Mouse (Mus musculus): ENCODE data around the gene B4galnt4. TPM values are rescaled to one million over a fixed set of nuclear protein-coding genes. Genes with fewer than 3 reads are reported as not detected.

The B4galnt4 gene
- total RNA-seq, 1 experiment from 2014 or later = 4.1 TPM

DNA sequence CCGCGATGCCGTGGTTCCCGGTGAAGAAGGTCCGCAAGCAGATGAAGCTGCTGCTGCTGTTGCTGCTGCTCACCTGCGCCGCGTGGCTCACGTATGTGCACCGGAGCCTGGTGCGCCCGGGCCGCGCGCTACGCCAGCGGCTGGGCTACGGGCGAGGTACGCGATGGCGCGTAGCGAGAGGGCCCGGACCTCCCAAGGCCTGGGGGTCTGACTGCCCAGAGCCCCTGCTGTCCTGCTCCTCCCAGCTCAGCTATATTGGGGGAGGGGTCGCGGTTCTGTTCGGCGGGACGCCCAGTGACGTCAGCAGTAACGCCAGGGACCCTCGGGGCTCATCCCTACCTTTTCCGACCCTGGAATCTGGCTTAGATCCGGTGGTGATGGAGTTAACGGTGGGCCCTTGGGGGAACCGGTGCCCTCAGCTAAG lies 377 bp downstream of the B4galnt4 start:
- no peak for ATAC-seq (replicated peaks in 1 of 2; ENCODE audit: insufficient read depth in 1 of 2, low FRiP score in 2 of 2, low TSS enrichment in 1 of 2, low read depth in 1 of 2, poor library complexity in 2 of 2, severe bottlenecking in 2 of 2)

DNA sequence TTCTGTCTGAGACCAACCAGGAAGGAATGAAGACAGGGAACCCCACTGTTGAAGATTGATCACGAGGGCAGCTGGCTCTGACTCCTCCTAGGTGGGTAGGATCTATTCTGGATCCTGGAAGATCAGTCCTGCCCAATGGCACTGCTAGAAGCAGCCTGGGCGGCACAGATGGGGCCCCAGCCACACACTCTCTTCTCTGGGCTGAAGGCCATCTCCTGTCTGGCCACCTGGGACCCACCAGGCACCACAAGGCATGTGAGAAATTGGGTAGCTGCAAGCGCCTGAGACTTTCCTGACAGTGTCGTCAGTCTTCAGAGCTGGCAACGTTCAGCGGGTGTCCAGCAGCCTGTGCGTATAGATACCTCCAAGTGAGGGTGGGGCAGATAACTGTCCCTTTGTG lies 1.6 kb downstream of the B4galnt4 start:
- ATAC-seq (replicated peaks in 1 of 2; ENCODE audit: insufficient read depth in 1 of 2, low FRiP score in 2 of 2, low TSS enrichment in 1 of 2, low read depth in 1 of 2, poor library complexity in 2 of 2, severe bottlenecking in 2 of 2) = no peak

DNA sequence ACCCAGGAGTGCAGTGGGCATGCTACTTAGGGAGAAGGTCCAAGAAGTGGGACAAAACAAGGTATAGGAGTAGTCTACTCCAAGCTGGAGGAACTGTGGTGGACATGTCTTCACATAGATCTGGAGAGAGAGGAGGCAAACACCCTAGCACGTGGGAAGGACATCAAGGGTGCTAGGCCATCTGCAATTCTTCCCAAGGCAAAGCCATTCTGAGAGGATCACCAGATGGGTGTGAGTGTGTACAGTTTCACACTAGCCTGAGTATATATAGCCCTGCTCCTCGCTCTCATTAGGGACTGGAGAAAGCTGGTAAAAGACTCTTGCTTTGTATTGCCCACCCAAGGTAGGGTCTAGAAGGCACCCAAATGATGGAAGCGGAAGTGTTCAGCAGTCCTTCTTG lies 2.4 kb downstream of the B4galnt4 start:
- no peak for ATAC-seq (replicated peaks in 1 of 2; ENCODE audit: insufficient read depth in 1 of 2, low FRiP score in 2 of 2, low TSS enrichment in 1 of 2, low read depth in 1 of 2, poor library complexity in 2 of 2, severe bottlenecking in 2 of 2)

DNA sequence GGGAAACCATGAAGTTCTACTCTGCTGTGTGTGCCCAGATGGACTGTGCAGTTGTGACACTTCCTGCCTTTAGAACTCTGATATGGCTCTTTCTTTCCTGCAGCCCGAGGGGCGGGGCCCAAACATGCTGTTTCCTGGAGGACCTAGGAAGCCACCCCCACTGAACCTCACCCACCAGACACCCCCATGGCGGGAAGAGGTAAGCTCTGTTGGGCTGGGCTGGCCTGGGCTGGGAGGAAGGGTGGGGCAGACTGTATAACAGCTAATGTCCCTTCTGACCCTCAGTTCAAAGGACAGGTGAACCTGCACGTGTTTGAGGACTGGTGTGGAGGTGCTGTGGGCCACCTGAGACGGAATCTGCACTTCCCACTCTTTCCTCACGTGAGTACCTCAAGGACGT lies 3.3 kb downstream of the B4galnt4 start:
- peak; percentile 48 to 50; a peak in 3 of 4 replicates for ATAC-seq (replicated peaks in 1 of 2; ENCODE audit: insufficient read depth in 1 of 2, low FRiP score in 2 of 2, low TSS enrichment in 1 of 2, low read depth in 1 of 2, poor library complexity in 2 of 2, severe bottlenecking in 2 of 2)

DNA sequence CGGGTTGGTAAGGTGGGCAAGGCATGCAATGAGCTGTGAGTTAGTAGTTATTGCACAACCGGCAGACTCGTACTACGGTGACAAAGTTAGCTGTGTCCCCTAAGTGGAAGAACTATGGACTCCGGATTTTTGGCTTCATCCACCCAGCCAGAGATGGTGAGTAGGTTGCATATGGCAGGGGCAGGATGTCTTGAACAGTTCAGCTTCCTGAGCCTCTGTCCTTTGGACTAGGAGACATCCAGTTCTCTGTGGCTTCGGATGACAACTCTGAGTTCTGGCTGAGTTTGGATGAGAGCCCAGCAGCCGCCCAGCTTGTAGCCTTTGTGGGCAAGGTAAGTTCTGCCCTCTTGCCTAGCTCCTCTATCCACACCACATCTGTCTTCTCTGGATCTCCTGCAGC lies 3.7 kb downstream of the B4galnt4 start:
- no peak for ATAC-seq (replicated peaks in 1 of 2; ENCODE audit: insufficient read depth in 1 of 2, low FRiP score in 2 of 2, low TSS enrichment in 1 of 2, low read depth in 1 of 2, poor library complexity in 2 of 2, severe bottlenecking in 2 of 2)

DNA sequence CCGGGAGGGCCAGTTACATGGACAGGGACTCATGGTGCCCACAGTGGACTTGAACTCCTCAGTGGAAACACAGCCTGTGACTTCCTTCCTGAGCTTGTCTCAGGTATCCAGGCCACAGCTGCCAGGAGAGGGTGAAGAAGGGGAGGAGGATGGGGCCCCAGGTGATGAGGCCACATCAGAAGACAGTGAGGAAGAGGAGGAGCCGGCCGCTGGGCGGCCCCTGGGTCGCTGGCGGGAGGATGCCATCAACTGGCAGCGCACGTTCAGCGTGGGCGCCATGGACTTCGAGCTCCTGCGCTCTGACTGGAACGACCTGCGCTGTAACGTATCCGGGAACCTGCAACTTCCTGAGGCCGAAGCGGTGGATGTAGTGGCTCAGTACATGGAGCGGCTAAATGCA lies 7.4 kb downstream of the B4galnt4 start:
- ATAC-seq (replicated peaks in 1 of 2; ENCODE audit: insufficient read depth in 1 of 2, low FRiP score in 2 of 2, low TSS enrichment in 1 of 2, low read depth in 1 of 2, poor library complexity in 2 of 2, severe bottlenecking in 2 of 2) = no peak

DNA sequence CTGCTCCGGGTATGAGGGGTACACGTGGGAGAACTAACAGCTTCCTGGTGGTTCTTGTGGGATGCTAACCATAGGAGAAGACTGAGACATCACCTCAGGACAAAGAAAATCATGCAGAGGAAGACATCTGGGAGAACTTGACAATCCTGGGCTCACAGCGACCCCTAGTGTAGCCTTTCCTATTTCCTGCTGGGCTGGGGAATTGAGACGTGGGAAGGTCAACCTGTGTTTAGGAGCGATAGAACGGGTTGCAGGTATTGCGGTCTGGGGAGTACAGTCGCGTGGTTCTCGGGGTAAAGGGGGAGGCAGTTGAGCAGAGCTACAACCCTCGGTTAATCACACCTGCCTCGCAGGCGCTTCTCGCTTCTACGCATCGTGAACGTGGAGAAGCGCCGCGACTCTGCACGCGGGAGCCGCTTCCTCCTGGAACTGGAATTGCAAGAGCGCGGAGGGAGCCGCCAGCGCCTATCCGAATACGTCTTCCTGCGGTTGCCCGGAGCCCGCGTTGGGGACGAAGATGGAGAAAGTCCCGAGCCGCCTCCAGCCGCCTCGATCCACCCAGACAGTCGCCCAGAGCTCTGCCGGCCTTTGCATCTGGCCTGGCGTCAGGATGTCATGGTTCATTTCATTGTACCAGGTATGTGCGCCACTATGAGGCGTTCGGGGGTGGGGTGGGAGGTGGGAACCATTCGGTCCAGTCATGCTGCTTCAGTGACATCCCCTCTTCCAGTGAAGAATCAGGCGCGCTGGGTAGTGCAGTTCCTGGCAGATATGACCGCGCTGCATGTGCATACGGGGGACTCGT lies 9.4 kb downstream of the B4galnt4 start:
- peak; percentile 14 to 35; a peak in 1 of 4 replicates for ATAC-seq (replicated peaks in 1 of 2; ENCODE audit: insufficient read depth in 1 of 2, low FRiP score in 2 of 2, low TSS enrichment in 1 of 2, low read depth in 1 of 2, poor library complexity in 2 of 2, severe bottlenecking in 2 of 2)

DNA sequence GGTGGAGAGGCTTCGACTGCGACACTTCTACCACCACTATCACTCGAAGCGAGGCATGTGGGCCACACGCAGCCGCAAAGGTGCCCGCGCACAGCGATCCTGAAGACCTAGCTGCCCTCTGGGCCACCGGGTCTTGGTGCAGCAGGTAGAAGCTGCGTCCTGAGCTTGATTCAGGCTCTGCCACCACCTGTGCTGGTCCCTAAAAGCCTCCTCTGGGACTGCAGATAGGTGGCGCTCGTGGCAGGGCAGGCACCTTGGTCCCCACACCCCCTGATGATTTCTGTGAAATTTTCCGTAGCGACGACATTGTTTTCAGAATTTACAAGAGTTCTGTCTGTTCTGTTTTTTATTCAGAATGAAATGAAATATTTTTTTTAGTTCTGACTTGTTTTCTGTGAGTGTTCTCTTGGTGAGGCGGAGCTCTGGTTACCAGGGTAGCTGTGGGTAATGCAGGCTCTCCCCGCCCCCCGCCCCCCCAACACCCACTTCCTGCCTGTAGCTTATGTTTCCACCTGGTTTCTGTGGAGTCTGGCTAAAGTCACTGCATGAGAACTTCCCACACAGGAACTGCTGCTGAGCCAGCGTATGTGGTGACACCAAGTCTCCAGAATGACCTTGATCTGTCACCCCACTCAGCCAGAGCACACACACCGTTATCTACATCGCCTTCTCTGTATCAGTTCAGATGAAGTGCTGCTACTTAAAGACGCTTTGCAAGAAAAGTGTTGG lies 11.3 kb downstream of the B4galnt4 start:
- ATAC-seq (replicated peaks in 1 of 2; ENCODE audit: insufficient read depth in 1 of 2, low FRiP score in 2 of 2, low TSS enrichment in 1 of 2, low read depth in 1 of 2, poor library complexity in 2 of 2, severe bottlenecking in 2 of 2) = peak; percentile 67 to 71

DNA sequence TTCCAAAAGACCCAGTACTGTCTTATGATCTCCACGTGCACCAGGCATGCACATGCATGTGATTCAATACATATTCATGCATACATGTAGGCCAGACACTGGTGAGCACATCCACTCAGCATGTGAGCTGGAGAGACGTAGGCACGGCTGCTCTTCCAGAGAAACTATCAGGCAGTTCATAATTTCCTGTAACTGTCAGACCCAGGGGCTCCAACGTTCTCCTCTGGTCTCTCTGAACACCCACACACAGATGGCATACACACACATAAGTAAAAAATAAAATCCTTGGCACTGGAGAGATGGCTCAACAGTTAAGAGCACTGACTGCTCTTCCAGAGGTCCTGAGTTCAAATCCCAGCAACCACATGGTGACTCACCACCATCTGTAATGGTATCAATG lies 12.9 kb downstream of the B4galnt4 start:
- no peak for ATAC-seq (replicated peaks in 1 of 2; ENCODE audit: insufficient read depth in 1 of 2, low FRiP score in 2 of 2, low TSS enrichment in 1 of 2, low read depth in 1 of 2, poor library complexity in 2 of 2, severe bottlenecking in 2 of 2)

DNA sequence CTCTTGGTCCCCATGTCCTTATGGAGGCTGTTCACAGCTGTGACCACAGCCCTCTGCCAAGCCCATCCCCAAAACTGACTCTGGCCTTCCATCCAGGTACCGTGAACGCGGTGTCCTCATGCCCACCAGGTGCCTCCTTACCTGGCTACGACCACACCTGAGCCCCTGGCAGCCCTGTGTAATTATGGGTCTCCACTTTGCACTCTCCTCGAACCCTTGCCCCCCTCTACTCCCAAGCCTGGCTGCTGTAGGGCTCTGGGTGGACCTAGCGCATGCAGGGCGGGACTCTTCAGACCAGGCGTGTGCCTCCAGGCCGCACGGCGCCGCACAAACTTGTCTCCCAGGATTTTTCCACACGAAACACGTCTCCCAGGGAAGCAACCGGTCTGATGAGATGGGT lies 16.9 kb downstream of the B4galnt4 start, which contains the start of gene Pkp3:
Pkp3 (plus strand) TSS at position 378 of the 400 bp plus-strand sequence.
- no peak for ATAC-seq (replicated peaks in 1 of 2; ENCODE audit: insufficient read depth in 1 of 2, low FRiP score in 2 of 2, low TSS enrichment in 1 of 2, low read depth in 1 of 2, poor library complexity in 2 of 2, severe bottlenecking in 2 of 2)

DNA sequence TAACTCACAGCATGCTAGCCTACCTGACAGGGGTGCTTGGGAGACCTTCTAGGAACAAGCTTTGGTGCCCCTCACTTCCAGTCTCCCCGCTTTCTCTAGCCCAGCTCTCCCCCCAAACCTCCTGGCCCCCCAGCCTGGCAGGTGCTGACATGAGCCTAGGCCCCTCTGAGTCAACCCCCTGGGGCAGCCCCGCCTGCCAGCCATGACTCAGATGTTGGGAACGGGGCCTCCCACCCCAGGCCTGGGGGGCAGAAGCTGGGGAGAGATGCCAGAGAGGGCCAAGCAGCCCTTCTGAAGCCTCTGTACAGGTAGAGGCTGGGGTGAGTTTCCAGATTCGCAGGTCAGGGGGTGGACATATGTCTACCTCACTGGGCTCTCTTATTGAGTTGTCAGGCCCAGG lies 18.0 kb downstream of the B4galnt4 start:
- ATAC-seq (replicated peaks in 1 of 2; ENCODE audit: insufficient read depth in 1 of 2, low FRiP score in 2 of 2, low TSS enrichment in 1 of 2, low read depth in 1 of 2, poor library complexity in 2 of 2, severe bottlenecking in 2 of 2) = no peak

DNA sequence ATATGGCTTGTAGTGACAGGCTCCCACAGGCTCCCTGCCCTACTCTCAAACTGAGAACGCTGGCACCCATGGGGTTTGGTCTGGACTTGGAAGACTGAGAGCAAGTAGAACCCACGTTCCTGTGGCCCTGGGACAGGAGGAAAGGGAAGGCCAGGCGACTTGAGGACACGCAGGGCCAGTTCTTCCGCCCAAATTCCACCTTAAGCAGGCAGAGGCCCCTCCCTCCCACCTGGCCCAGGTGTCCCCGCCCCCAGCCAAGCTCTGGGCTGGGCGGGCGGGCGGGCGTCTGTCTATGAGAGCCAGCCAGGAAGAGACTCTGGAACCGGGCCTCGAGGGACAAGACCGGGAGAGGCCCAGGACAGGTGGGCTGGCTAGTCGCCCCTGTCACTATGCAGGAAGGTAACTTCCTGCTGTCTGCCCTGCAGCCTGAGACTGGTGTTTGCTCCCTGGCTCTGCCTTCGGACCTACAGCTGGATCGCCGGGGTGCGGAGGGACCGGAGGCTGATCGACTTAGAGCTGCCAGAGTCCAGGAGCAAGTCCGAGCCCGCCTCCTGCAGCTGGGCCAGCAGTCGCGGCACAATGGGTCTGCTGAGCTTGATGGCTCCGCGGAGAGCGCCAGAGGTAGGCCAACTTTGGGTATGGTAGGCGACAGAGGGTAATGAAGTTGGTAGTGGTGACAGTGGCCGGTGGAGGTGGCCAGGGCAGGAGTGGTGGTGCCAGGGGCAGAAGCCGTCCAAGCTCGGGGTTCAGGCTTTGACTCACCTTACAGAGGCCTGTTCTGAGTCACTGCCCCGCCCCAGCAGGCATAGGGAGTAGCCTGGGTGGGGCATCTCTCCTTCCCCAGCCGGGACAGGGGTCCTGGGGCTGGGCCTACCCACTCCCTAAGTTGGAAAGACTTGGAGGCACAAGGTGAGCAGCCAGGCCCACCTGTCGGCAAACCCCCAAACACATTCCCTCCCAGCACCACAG lies 18.9 kb downstream of the B4galnt4 start:
- ATAC-seq (replicated peaks in 1 of 2; ENCODE audit: insufficient read depth in 1 of 2, low FRiP score in 2 of 2, low TSS enrichment in 1 of 2, low read depth in 1 of 2, poor library complexity in 2 of 2, severe bottlenecking in 2 of 2) = no peak

DNA sequence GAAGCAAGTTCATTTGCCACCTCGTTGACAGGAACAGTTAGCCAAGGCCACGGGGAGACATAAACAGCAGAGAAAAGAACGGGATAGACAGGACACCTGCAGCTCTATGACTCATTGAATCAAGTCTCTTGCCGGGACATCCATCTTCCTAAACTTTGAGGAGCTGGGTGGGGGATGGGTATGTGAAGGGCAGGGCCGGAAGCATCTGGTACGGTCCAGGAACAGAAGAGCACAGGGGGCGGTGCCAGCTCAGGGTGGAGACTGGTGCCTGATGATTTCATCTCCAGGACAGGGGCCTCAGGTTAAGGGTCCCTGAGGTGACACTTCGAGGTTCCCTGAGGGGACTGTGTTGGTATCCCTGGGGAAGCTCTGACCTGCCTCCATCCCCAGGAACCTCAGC lies 27.0 kb downstream of the B4galnt4 start:
- ATAC-seq (replicated peaks in 1 of 2; ENCODE audit: insufficient read depth in 1 of 2, low FRiP score in 2 of 2, low TSS enrichment in 1 of 2, low read depth in 1 of 2, poor library complexity in 2 of 2, severe bottlenecking in 2 of 2) = no peak

DNA sequence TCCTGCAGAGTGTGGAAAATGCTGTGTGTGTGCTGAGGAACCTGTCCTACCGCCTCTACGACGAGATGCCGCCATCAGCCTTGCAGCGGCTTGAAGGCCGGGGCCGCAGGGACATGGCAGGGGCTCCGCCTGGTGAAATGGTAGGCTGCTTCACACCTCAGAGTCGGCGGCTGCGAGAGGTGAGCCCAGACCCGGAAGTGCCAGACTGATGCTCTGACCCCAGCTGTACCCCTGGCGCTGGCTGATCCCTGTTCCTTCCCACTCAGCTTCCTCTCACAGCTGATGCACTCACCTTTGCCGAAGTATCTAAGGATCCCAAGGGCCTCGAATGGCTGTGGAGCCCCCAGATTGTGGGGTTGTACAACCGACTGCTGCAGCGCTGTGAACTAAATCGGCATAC lies 27.6 kb downstream of the B4galnt4 start:
- ATAC-seq (replicated peaks in 1 of 2; ENCODE audit: insufficient read depth in 1 of 2, low FRiP score in 2 of 2, low TSS enrichment in 1 of 2, low read depth in 1 of 2, poor library complexity in 2 of 2, severe bottlenecking in 2 of 2) = peak; percentile 29 to 39; a peak in 3 of 4 replicates

DNA sequence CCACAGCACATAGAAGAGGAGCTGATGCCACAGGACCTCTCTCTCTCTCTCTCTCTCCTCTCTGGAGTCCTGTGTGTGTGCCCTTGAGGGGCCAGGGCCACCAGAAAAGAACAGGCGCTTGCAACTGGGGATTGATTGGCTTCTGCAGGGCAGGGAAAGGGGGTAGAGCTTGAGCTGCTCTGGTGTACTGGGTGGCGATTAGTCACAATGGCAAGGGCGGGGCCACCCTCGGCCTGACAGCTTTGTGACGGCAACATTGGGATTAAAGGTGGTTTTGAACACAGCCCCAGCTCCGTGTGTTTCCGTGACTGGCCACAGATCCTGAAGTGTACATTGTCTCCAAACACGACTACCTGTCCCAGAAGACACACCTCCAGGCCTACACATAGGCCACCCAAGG lies 29.3 kb downstream of the B4galnt4 start:
- no peak for ATAC-seq (replicated peaks in 1 of 2; ENCODE audit: insufficient read depth in 1 of 2, low FRiP score in 2 of 2, low TSS enrichment in 1 of 2, low read depth in 1 of 2, poor library complexity in 2 of 2, severe bottlenecking in 2 of 2)

DNA sequence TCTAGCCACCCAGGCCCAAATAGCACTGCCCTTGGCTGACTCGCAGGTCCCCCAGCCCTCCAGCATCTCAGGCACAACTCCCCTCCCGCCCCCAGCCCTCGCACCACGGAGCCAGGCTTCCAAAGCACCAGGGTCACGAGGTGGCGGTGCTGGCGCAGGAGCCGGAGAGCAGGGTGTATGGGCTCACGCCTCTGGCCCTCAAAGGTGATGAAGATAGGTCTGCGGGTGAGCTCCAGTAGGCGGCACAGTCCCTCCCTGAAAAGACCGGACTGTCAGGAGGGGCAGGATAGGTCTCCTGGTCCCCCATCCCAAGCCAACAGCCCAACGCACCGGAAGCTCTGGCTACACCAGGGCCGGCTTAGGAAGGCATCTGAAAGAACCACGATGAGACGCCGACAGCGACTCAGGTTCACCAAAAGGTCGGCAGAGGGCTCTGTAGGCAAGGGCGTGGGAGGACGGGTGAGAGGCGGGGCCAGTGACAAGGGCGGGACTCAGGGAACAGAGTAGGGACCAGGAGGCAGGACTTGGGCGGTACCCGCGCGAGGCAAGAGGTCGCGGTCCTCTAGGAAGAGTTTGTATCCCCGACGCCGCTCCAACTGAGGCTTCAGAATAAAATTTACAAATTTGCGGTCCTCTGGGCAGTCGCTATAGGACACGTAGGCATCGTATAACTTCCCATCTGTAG lies 31.3 kb downstream of the B4galnt4 start:
- ATAC-seq (replicated peaks in 1 of 2; ENCODE audit: insufficient read depth in 1 of 2, low FRiP score in 2 of 2, low TSS enrichment in 1 of 2, low read depth in 1 of 2, poor library complexity in 2 of 2, severe bottlenecking in 2 of 2) = peak; percentile 74 to 79

DNA sequence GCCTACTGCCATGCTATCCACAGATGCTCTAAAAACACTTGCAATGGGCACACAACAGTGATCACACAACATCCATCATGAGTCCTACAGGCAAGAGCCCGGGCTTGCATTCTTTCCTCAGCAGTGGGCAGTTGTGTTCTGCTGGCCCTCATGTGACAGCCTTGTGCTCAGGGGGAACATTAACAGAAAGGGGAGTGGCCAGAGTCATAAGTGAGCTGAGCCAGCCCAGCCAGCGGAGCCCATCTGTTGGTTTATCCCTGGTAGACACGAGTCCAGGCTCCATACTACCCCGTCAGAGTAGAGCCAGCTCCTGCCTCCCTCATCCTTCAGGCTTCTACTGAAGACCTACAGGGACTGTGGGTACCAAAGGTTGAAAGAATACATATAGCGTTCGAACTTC lies 33.0 kb downstream of the B4galnt4 start:
- ATAC-seq (replicated peaks in 1 of 2; ENCODE audit: insufficient read depth in 1 of 2, low FRiP score in 2 of 2, low TSS enrichment in 1 of 2, low read depth in 1 of 2, poor library complexity in 2 of 2, severe bottlenecking in 2 of 2) = no peak
